Mouse (Mus musculus) left cerebral cortex, adult 2 months (tissue): ENCODE measurements at regions not wholly inside any gene's neighbourhood (a gene's known extent, or its start where the extent isn't known, plus 50 kb on each side); places are given as distances from the start of the nearest gene placed in this dataset.

Experiments used
- DNase-seq, 2 experiments: peaks; one replicate each; pipeline ENCODE4 v3.0.0; 2021 to 2022; ENCODE audit warnings: low spot score in 2 of 2, mixed read lengths in 1 of 2; ENCODE audit errors: extremely low spot score in 1 of 2
- H3K27ac ChIP-seq: fragments of 200-600 bp; 2 replicates; pipeline ENCODE4 v1.8.1; 2022
- H3K4me3 ChIP-seq: fragments of 200-600 bp; 2 replicates; pipeline ENCODE4 v1.8.1; 2022
- CTCF ChIP-seq: fragments of 200-600 bp; IDR thresholded peaks from 2 replicates; pipeline ENCODE4 v1.8.1; 2022; ENCODE audit warnings: antibody characterized with exemption, mild to moderate bottlenecking, moderate library complexity
- intact Hi-C: fragments of 180-260 bp; cut with DNase I; formaldehyde crosslinking; loops from one replicate; pipeline ENCODE4 v1.15.1; 2025

DNA sequence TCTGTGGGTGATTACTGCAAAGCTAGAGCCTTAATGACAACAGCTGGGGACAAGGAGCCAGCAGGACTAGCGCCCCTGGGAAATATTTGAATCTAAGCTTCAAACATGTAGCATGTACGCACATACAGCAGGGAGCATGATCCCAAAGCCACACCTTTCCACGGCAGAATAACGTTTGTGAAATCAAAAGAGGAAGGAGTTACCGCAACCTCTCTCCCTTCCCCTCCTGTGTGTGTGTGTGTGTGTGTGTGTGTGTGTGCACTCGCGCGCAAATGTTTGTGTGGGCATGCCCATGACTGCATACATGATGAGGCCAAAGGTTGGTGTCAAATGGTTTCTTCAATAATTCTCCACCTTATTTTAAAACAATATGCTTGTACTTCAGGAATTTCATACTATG, 132.9 kb downstream of the Rplp1 start:
- intact Hi-C loops, result no loop called here
- DNase-seq, result no peak
- Histone ChIP-seq H3K27ac (no peak overlapping the region), H3K4me3 (no peak overlapping the region)
- no peak for TF ChIP-seq CTCF

- TF ChIP-seq CTCF, result no peak
- H3K27ac ChIP-seq, result no peak overlapping the region
- intact Hi-C loops, result no loop called here
- no peak overlapping the region for H3K4me3 ChIP-seq
- peak in 1 of 2 experiments; percentile 25 for DNase-seq
These were observed 134.0 kb downstream of the Rplp1 start for GRCm38 (mm10) chr9:61780186-61780939.

GRCm38 (mm10) chr9:61779165-61779564, 135.2 kb downstream of the Rplp1 start:
- no peak for DNase-seq
- Histone ChIP-seq H3K4me3 (no peak overlapping the region), H3K27ac (no peak overlapping the region)
- intact Hi-C loops, result no loop called here
- TF ChIP-seq CTCF, result no peak

- TF ChIP-seq CTCF, result no peak
- no peak for DNase-seq
- intact Hi-C loops, result no loop called here
- Histone ChIP-seq H3K4me3 (no peak overlapping the region), H3K27ac (no peak overlapping the region)
These were observed 137.9 kb downstream of the Rplp1 start for GRCm38 (mm10) chr9:61776446-61776845.

DNA sequence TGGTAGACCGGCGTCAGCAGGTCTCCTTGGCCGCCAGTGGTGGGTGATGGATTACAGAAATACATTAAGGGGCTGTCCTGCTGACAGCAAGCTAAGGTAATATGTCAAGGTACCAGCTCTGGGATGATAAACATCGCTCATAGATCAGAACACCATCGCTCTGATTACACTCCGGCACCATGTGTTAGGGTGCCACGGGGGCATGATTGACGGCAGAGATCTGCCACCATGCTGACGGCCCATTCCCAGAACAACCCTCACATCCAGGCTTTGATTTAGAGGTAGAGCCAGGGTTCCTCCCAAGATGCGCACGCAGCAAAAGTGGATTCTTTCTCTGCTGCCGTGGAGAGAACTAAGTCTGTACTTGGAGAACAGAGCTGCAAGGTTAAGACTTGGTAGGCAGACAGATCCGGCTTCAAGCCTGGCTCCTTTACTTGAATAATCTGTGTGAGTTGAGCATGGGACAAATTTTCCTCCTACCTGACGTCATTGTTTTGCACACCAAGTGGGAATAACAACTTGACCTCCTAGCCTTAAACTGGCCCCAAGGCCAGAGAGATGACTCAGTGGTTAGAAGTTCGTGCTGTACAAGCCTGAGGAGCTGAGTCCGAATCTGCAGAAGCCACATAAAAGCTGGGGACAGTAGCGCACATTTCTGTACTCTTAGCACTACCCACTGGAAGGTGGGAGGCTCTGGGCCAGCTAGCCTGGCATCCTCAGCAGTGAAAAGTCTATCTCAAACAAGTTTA, 144.0 kb downstream of the Rplp1 start:
- Histone ChIP-seq H3K27ac (no peak overlapping the region), H3K4me3 (no peak overlapping the region)
- no peak for DNase-seq
- no peak for TF ChIP-seq CTCF
- intact Hi-C loops, result no loop called here

GRCm38 (mm10) chr9:61766187-61766586, 148.2 kb downstream of the Rplp1 start:
- H3K27ac ChIP-seq, result no peak overlapping the region
- intact Hi-C loops, result no loop called here
- TF ChIP-seq CTCF, result no peak
- DNase-seq, result no peak
- no peak overlapping the region for H3K4me3 ChIP-seq

- Histone ChIP-seq H3K4me3 (no peak overlapping the region), H3K27ac (no peak overlapping the region)
- TF ChIP-seq CTCF, result no peak
- no peak for DNase-seq
- intact Hi-C loops, result no loop called here
These were observed 149.0 kb downstream of the Rplp1 start for GRCm38 (mm10) chr9:61765366-61765765.

DNA sequence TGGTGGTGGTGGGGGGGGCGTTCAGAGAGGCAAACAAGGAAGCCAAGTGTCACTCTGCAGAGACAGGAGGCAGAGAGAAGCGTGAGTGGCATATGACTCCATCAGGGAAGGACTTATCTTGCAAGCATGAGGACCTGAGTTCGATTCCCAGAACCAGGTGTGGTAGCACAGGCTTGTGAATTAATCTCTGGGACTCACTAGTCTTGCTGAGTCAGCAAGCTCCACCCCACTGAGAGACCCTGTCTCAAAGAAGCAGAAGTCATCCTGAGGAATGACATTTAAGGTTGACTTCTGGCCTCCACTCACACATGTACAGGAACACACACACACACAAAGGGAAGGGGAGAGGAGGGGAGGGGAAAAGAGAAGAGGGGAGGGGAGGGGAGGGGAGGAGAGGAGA, 156.5 kb downstream of the Rplp1 start:
- DNase-seq, result no peak
- no peak for TF ChIP-seq CTCF
- Histone ChIP-seq H3K4me3 (no peak overlapping the region), H3K27ac (no peak overlapping the region)
- intact Hi-C loops, result loop anchor here (10.0 kb wide), 1 partner anchor 183 kb away; no protein-coding TSS in a partner anchor

- DNase-seq, result peak in 1 of 2 experiments; percentile 42
- TF ChIP-seq CTCF, result no peak
- intact Hi-C loops, result loop anchor here (10.0 kb wide), 1 partner anchor 182 kb away; no protein-coding TSS in a partner anchor
- Histone ChIP-seq H3K4me3 (no peak overlapping the region), H3K27ac (0 out of 2 replicates have a peak overlapping the region, but pooled peaks have one; percentile 19)
These were observed 157.5 kb downstream of the Rplp1 start for GRCm38 (mm10) chr9:61756801-61757342.

GRCm38 (mm10) chr9:61756224-61756800, 158.0 kb downstream of the Rplp1 start:
- no peak for DNase-seq
- intact Hi-C loops, result loop anchor here (10.0 kb wide), 1 partner anchor 182 kb away; no protein-coding TSS in a partner anchor
- no peak for TF ChIP-seq CTCF
- H3K4me3 ChIP-seq, result no peak overlapping the region
- 0 out of 2 replicates have a peak overlapping the region, but pooled peaks have one; percentile 19 for H3K27ac ChIP-seq

DNA sequence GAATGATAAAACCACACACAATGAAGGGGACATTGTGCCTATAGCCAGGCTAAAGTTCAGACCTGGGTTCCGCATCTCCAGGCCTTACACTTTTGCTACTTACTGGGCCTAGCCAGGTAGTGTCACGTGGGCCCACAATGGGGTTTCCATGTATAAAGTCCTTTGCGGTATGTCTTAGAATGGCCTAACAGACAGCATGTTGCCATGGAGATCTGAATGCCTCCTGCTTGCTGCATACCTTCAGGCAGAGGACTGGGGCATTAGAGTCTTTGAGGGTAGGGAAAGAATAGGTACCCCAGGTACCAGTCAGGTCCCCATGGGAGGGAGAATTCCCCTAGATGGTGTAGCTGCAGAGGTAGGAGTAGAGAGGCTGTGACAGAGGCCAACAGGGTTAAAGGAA, 159.0 kb downstream of the Rplp1 start:
- intact Hi-C loops, result loop anchor here (2.0 to 10.0 kb wide), 3 partner anchors 35 to 181 kb away; no protein-coding TSS in a partner anchor
- H3K27ac ChIP-seq, result no peak overlapping the region
- no peak for TF ChIP-seq CTCF

More for the DNA sequence above, 159.0 kb downstream of the Rplp1 start:
- no peak overlapping the region for H3K4me3 ChIP-seq
- DNase-seq, result no peak
